In the genomic region with DNA sequence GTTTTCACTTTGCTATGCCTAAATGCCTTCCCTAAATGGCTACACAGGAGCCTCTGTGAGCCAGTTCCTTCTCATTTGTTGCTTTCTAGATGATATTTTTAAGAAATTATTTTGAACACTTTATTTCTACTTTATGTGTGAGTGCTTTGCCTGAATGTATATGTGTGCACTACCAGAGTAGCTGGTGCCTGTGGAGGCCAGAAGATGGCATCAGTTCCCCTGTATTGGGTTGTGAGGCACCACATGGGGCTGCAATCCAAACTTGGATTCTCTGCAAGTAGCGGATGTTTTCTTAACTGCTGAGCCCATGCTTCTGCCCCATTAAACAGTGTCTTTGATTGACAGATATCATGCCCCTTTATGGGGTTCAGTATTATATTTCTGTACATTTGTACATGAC, we compare ENCODE assay signal across 20 mouse cellular contexts.
DNase-seq lines count a peak whose midpoint lies in the region; ATAC-seq and TF ChIP-seq lines count a peak whose summit lies in the region.
"Had no signal": no experiment of that assay in that cellular context is flagged by ENCODE, and none has a peak within 500 bp of the region (broad histone marks: within the 10 kb centered on the region; RNA-seq: fewer than 3 reads in every experiment).

No protein-coding gene starts in this region.

- ATAC-seq in embryonic facial prominence, embryonic 11.5 days (replicated peaks; ENCODE audit: insufficient number of reproducible peaks, low FRiP score, low TSS enrichment, low read depth), result no peak
- no peak for ATAC-seq in lung, postnatal 0 days
- ATAC-seq: hindbrain, embryonic 16.5 days had no signal

- TF ChIP-seq POLR2A in kidney, adult 2 months (IDR thresholded peaks at IDR 0.05; ENCODE audit: low read depth, low read length), result no peak

- no peaks in the 10 kb centered on the region for H3K27me3 ChIP-seq in embryonic facial prominence, embryonic 11.5 days (ENCODE audit: control insufficient read depth, insufficient read depth, low read length)
- H3K27me3 ChIP-seq in embryonic facial prominence, embryonic 10.5 days (replicated peaks; ENCODE audit: low read depth, poor library complexity, severe bottlenecking), result peaks cover 6% of the 10 kb centered on the region; the same call in 1 of the 2 replicates
- H3K27me3 ChIP-seq in kidney, adult 2 months (replicated peaks; ENCODE audit: control insufficient read depth, insufficient read depth, low read length), result no peaks in the 10 kb centered on the region
- no peaks in the 10 kb centered on the region for H3K27me3 ChIP-seq in lung, postnatal 0 days (replicated peaks; ENCODE audit: insufficient read depth, low read length)
- H3K27me3 ChIP-seq: embryonic facial prominence, embryonic 13.5 days; neural tube, embryonic 13.5 days had no signal

- H3K4me1 ChIP-seq in embryonic facial prominence, embryonic 11.5 days (ENCODE audit: control insufficient read depth, insufficient read depth, low read length), result no peaks in the 10 kb centered on the region
- H3K4me1 ChIP-seq in embryonic facial prominence, embryonic 10.5 days, result no peaks in the 10 kb centered on the region
- H3K4me1 ChIP-seq in kidney, adult 2 months (ENCODE audit: control insufficient read depth, insufficient read depth, low read length), result no peaks in the 10 kb centered on the region
- H3K4me1 ChIP-seq in lung, postnatal 0 days (ENCODE audit: insufficient read depth, low read depth, low read length), result no peaks in the 10 kb centered on the region
- H3K4me1 ChIP-seq: embryonic facial prominence, embryonic 13.5 days; forebrain, embryonic 10.5 days; neural tube, embryonic 13.5 days had no signal

- H3K9me3 ChIP-seq in embryonic facial prominence, embryonic 11.5 days (replicated peaks; ENCODE audit: control insufficient read depth, low read length), result no peaks in the 10 kb centered on the region
- H3K9me3 ChIP-seq in embryonic facial prominence, embryonic 10.5 days, result no peaks in the 10 kb centered on the region
- H3K9me3 ChIP-seq in lung, postnatal 0 days (ENCODE audit: low read length), result no peaks in the 10 kb centered on the region
- H3K9me3 ChIP-seq: forebrain, embryonic 10.5 days; neural tube, embryonic 13.5 days had no signal

- H3K36me3 ChIP-seq in embryonic facial prominence, embryonic 11.5 days (replicated peaks; ENCODE audit: control insufficient read depth, insufficient read depth, low read depth, low read length), result no peaks in the 10 kb centered on the region
- H3K36me3 ChIP-seq in embryonic facial prominence, embryonic 10.5 days (replicated peaks), result no peaks in the 10 kb centered on the region
- no peaks in the 10 kb centered on the region for H3K36me3 ChIP-seq in kidney, adult 2 months (ENCODE audit: control insufficient read depth, insufficient read depth, low read length)
- H3K36me3 ChIP-seq in lung, postnatal 0 days (ENCODE audit: insufficient read depth, low read length), result no peaks in the 10 kb centered on the region
- H3K36me3 ChIP-seq: embryonic facial prominence, embryonic 13.5 days; forebrain, embryonic 10.5 days; G1E; neural tube, embryonic 13.5 days had no signal

- TF ChIP-seq CTCF in kidney, adult 2 months (conservative IDR thresholded peaks at IDR 0.05; ENCODE audit: insufficient read depth, insufficient read length, low read depth, low read length), result peak; percentile 40
- TF ChIP-seq CTCF in lung, postnatal 0 days (IDR thresholded peaks at IDR 0.05), result peak; percentile 39

- DNase-seq in embryonic facial prominence, embryonic 11.5 days (ENCODE audit: low spot score), result peak; percentile 21
- no peak for DNase-seq in embryonic facial prominence, embryonic 10.5 days (ENCODE audit: low spot score)
- DNase-seq in kidney, adult 2 months, result no peak
- no peak for DNase-seq in kidney, adult 11 months
- no peak for DNase-seq in lung, postnatal 0 days (ENCODE audit: low spot score)
- no peak for DNase-seq in lung, postnatal 14 days
- peak; percentile 27 for DNase-seq in retina, embryonic 14.5 days (ENCODE audit: low spot score)
- DNase-seq in gastrocnemius, postnatal 4 days (ENCODE audit: low spot score in 2 of 2), result no peak
- DNase-seq: adrenal gland, postnatal 14 days; B cell, adult 2 months; cerebellum, adult 9-10 months; heart, postnatal 14 days; kidney, postnatal 10 days; right cerebral cortex, postnatal 4 days had no signal

- H3K9ac ChIP-seq in embryonic facial prominence, embryonic 11.5 days (replicated peaks; ENCODE audit: low read length), result no peak overlapping the region
- no peak overlapping the region for H3K9ac ChIP-seq in lung, postnatal 0 days (replicated peaks; ENCODE audit: low read depth)
- H3K9ac ChIP-seq: embryonic facial prominence, embryonic 13.5 days; liver, embryonic 14.5 days; neural tube, embryonic 13.5 days had no signal

- H3K27ac ChIP-seq in embryonic facial prominence, embryonic 11.5 days (replicated peaks; ENCODE audit: low read depth, low read length), result no peak overlapping the region
- no peak overlapping the region for H3K27ac ChIP-seq in embryonic facial prominence, embryonic 10.5 days (replicated peaks)
- H3K27ac ChIP-seq in kidney, adult 2 months (ENCODE audit: insufficient read depth, low read depth, low read length), result no peak overlapping the region
- H3K27ac ChIP-seq in lung, postnatal 0 days (ENCODE audit: low read length), result no peak overlapping the region
- H3K27ac ChIP-seq: embryonic facial prominence, embryonic 13.5 days; forebrain, embryonic 10.5 days; liver, embryonic 14.5 days; neural tube, embryonic 13.5 days had no signal

- H3K4me2 ChIP-seq in embryonic facial prominence, embryonic 11.5 days (ENCODE audit: low read depth, low read length), result no peak overlapping the region
- H3K4me2 ChIP-seq in lung, postnatal 0 days (replicated peaks; ENCODE audit: low read depth, low read length), result no peak overlapping the region
- H3K4me2 ChIP-seq: embryonic facial prominence, embryonic 13.5 days; neural tube, embryonic 13.5 days had no signal

- 78% methylated on average over 1 of the region's 1 CpGs for WGBS in embryonic facial prominence, embryonic 11.5 days
- WGBS in embryonic facial prominence, embryonic 10.5 days, result 79% methylated on average over 1 of the region's 1 CpGs
- 76% methylated on average over 1 of the region's 1 CpGs for WGBS in kidney, adult 2 months
- 75% methylated on average over 1 of the region's 1 CpGs for WGBS in lung, postnatal 0 days

- no peak for TF ChIP-seq EP300 in lung, postnatal 0 days (IDR thresholded peaks at IDR 0.05)

- no peak overlapping the region for H3K4me3 ChIP-seq in embryonic facial prominence, embryonic 11.5 days (ENCODE audit: low read depth, low read length)
- H3K4me3 ChIP-seq in embryonic facial prominence, embryonic 10.5 days, result no peak overlapping the region
- no peak overlapping the region for H3K4me3 ChIP-seq in kidney, adult 2 months (ENCODE audit: insufficient read depth, low read depth, low read length)
- H3K4me3 ChIP-seq in lung, postnatal 0 days (ENCODE audit: low read depth, low read length), result no peak overlapping the region
- H3K4me3 ChIP-seq: embryonic facial prominence, embryonic 13.5 days; forebrain, embryonic 10.5 days; neural tube, embryonic 13.5 days had no signal

Comparison
In these comparisons a context has a peak if more than half of its experiments do, and no peak if none do; other contexts are left out.
1. DNase-seq: peak in embryonic facial prominence, embryonic 11.5 days (single experiment) and retina, embryonic 14.5 days (single experiment); none in embryonic facial prominence, embryonic 10.5 days (single experiment), kidney, adult 2 months (single experiment), kidney, adult 11 months (single experiment), lung, postnatal 0 days (single experiment), lung, postnatal 14 days (single experiment) and gastrocnemius, postnatal 4 days (0 of 2).